Mouse (Mus musculus): ENCODE data around the gene Cdh18.

Gene Cdh18

GRCm38 (mm10) chr15:22833127-22833526, 284.3 kb downstream of the Cdh18 start:
- Histone ChIP-seq H3K27me3 (ENCODE audit: control insufficient read depth, insufficient read depth, low read length, poor library complexity, severe bottlenecking) (no peaks in the 10 kb centered on the region), H3K36me3 (ENCODE audit: control insufficient read depth, insufficient read depth, low read length, poor library complexity, severe bottlenecking) (no peaks in the 10 kb centered on the region)
- no peak for DNase-seq (ENCODE audit: low read depth, low spot score)

GRCm38 (mm10) chr15:22837173-22837572, 288.4 kb downstream of the Cdh18 start:
- Histone ChIP-seq H3K27me3 (ENCODE audit: control insufficient read depth, insufficient read depth, low read length, poor library complexity, severe bottlenecking) (no peaks in the 10 kb centered on the region), H3K36me3 (ENCODE audit: control insufficient read depth, insufficient read depth, low read length, poor library complexity, severe bottlenecking) (no peaks in the 10 kb centered on the region)
- DNase-seq (ENCODE audit: low read depth, low spot score), result no peak

DNA sequence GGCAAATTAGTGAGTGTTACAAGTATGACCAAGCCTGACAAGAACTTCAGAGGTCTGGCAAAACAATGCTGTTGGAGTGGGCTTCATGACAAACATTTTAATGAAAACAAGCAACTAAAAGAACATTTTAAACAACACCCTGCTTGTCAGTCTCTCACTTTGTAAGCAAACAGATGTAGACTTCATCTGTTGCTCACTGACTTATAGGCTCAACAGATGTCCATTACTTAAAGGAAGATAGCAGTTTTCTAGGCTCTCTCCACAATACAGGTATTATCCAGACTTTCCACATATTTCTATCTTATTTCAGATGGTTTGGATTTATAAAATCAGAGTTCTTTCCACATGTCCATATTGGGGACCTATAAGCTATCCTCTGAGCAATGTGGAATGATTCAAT, 308.9 kb downstream of the Cdh18 start:
- no peak for DNase-seq (ENCODE audit: low read depth, low spot score)
- H3K36me3 ChIP-seq (ENCODE audit: control insufficient read depth, insufficient read depth, low read length, poor library complexity, severe bottlenecking), result no peaks in the 10 kb centered on the region
- H3K27me3 ChIP-seq (ENCODE audit: control insufficient read depth, insufficient read depth, low read length, poor library complexity, severe bottlenecking), result no peaks in the 10 kb centered on the region

GRCm38 (mm10) chr15:22870679-22871078, 321.9 kb downstream of the Cdh18 start:
- Histone ChIP-seq H3K27me3 (ENCODE audit: control insufficient read depth, insufficient read depth, low read length, poor library complexity, severe bottlenecking) (no peaks in the 10 kb centered on the region), H3K36me3 (ENCODE audit: control insufficient read depth, insufficient read depth, low read length, poor library complexity, severe bottlenecking) (no peaks in the 10 kb centered on the region)
- no peak for DNase-seq (ENCODE audit: low read depth, low spot score)

GRCm38 (mm10) chr15:22897724-22898123, 348.9 kb downstream of the Cdh18 start:
- DNase-seq (ENCODE audit: low read depth, low spot score), result no peak
- Histone ChIP-seq H3K27me3 (ENCODE audit: control insufficient read depth, insufficient read depth, low read length, poor library complexity, severe bottlenecking) (no peaks in the 10 kb centered on the region), H3K36me3 (ENCODE audit: control insufficient read depth, insufficient read depth, low read length, poor library complexity, severe bottlenecking) (no peaks in the 10 kb centered on the region)

- no peaks in the 10 kb centered on the region for H3K36me3 ChIP-seq (ENCODE audit: control insufficient read depth, insufficient read depth, low read length, poor library complexity, severe bottlenecking)
- H3K27me3 ChIP-seq (ENCODE audit: control insufficient read depth, insufficient read depth, low read length, poor library complexity, severe bottlenecking), result no peaks in the 10 kb centered on the region
- no peak for DNase-seq (ENCODE audit: low read depth, low spot score)
These were observed 349.4 kb downstream of the Cdh18 start for GRCm38 (mm10) chr15:22898208-22898607.

DNA sequence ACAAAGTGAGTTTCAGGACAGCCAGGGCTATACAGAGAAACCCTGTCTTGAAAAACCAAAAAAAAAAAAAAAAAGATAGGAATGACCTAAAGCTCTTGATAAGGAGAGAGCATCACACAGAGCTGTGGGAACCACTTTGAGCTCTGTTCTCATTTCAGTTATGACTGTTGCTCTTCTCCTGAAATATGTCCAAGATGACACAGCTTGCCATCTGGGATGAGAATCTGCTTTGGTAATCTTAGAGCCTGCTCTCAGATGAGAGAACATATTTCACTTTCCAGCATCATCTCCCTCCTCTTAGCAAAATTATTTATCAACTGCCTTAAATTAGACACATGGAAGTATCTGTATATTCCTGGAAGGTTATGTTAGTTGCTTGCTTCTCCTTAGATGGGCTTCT, 365.6 kb downstream of the Cdh18 start:
- H3K27me3 ChIP-seq (ENCODE audit: control insufficient read depth, insufficient read depth, low read length, poor library complexity, severe bottlenecking), result no peaks in the 10 kb centered on the region
- no peaks in the 10 kb centered on the region for H3K36me3 ChIP-seq (ENCODE audit: control insufficient read depth, insufficient read depth, low read length, poor library complexity, severe bottlenecking)
- no peak for DNase-seq (ENCODE audit: low read depth, low spot score)

- no peak for DNase-seq (ENCODE audit: low read depth, low spot score)
These were observed 385.5 kb downstream of the Cdh18 start for GRCm38 (mm10) chr15:22934293-22934692.

DNA sequence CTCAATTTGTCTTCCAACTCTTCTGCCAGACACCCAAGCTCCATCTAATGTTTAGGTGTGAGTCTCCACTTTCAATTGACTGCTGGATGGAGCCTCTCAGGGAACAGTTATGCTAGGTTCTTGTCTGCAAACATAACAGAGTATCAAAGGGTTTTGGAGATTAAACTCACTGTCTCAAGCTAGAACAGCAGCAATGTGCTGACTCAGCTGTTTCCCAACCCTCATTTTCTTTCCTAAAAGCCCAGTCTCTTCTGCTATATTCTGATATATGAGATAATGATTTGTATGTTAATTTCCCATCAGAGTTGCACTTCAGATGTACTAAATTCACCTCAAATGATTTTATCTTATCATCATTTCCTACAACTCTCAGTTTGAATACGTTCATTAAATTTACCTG, 398.4 kb downstream of the Cdh18 start:
- Histone ChIP-seq H3K36me3 (ENCODE audit: control insufficient read depth, insufficient read depth, low read length, poor library complexity, severe bottlenecking) (no peaks in the 10 kb centered on the region), H3K27me3 (ENCODE audit: control insufficient read depth, insufficient read depth, low read length, poor library complexity, severe bottlenecking) (no peaks in the 10 kb centered on the region)
- DNase-seq (ENCODE audit: low read depth, low spot score), result no peak

More at GRCm38 (mm10) chr15:22934293-22934692, 385.5 kb downstream of the Cdh18 start:
- H3K36me3 ChIP-seq (ENCODE audit: control insufficient read depth, insufficient read depth, low read length, poor library complexity, severe bottlenecking), result no peaks in the 10 kb centered on the region
- no peaks in the 10 kb centered on the region for H3K27me3 ChIP-seq (ENCODE audit: control insufficient read depth, insufficient read depth, low read length, poor library complexity, severe bottlenecking)

- DNase-seq (ENCODE audit: low read depth, low spot score), result no peak
- H3K36me3 ChIP-seq (ENCODE audit: control insufficient read depth, insufficient read depth, low read length, poor library complexity, severe bottlenecking), result no peaks in the 10 kb centered on the region
These were observed 420.6 kb downstream of the Cdh18 start for GRCm38 (mm10) chr15:22969424-22969823.

DNA sequence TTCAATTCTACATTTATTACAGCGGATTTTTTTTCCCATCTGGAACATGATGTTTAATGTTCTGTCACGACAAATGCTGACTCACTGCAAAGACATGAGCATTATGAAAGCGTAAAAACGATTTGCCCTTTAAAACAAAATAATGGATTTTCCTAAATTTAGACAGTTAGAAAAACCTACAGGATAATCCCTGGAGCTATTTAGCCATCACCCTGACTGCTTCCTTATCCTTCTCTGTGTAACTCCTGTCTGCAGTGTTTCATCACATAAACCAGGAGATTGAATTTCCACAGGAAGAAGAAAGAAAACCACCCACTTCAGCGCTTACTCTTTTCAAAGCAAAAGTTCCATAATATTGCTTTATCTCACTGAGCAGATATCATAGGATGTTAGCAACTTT, 431.3 kb downstream of the Cdh18 start:
- Histone ChIP-seq H3K27me3 (ENCODE audit: control insufficient read depth, insufficient read depth, low read length, poor library complexity, severe bottlenecking) (no peaks in the 10 kb centered on the region), H3K36me3 (ENCODE audit: control insufficient read depth, insufficient read depth, low read length, poor library complexity, severe bottlenecking) (no peaks in the 10 kb centered on the region)
- DNase-seq (ENCODE audit: low read depth, low spot score), result no peak

More at GRCm38 (mm10) chr15:22969424-22969823, 420.6 kb downstream of the Cdh18 start:
- H3K27me3 ChIP-seq (ENCODE audit: control insufficient read depth, insufficient read depth, low read length, poor library complexity, severe bottlenecking), result no peaks in the 10 kb centered on the region

DNA sequence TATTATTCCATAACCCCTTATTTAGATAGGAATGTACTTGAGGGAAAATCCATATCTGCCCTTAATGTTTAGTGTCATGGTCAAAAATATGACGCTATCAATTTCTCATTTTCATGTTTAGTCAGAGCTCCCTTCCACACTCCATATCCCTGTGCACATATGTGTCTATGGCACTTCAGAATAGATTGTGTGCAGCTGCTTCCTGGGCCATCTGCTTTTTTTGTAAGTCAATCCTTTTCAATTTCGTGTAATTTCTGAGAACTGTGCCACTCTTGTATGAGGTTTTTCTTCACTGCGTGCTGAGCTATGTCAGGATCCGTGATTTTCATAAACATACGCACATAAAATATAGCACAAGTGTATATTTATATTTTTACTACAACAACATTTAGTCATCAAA, 435.8 kb downstream of the Cdh18 start:
- no peak for DNase-seq (ENCODE audit: low read depth, low spot score)
- H3K27me3 ChIP-seq (ENCODE audit: control insufficient read depth, insufficient read depth, low read length, poor library complexity, severe bottlenecking), result no peaks in the 10 kb centered on the region

GRCm38 (mm10) chr15:23016680-23017079, 467.9 kb downstream of the Cdh18 start:
- DNase-seq (ENCODE audit: low read depth, low spot score), result no peak
- Histone ChIP-seq H3K36me3 (ENCODE audit: control insufficient read depth, insufficient read depth, low read length, poor library complexity, severe bottlenecking) (no peaks in the 10 kb centered on the region), H3K27me3 (ENCODE audit: control insufficient read depth, insufficient read depth, low read length, poor library complexity, severe bottlenecking) (no peaks in the 10 kb centered on the region)

More for the DNA sequence above, 435.8 kb downstream of the Cdh18 start:
- H3K36me3 ChIP-seq (ENCODE audit: control insufficient read depth, insufficient read depth, low read length, poor library complexity, severe bottlenecking), result no peaks in the 10 kb centered on the region

DNA sequence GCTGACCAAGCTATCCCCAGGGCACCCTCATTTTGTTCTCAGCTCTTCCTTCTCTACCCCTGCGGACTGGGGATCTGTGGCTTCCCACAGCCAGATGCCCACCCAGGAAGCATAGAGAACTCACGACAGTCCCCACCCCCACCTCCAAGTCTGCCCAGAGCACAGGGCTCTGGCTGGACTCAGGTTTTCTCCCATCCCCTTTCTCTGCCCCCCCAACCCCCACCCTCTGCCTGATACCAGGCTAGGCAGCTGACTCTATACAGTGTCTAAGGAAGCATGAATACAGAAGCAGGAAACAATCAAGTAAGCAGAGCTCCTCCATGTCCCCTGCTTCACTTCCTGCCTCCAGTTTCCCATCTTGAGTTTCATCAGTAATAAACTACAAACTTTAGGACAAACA, 472.3 kb downstream of the Cdh18 start:
- H3K36me3 ChIP-seq (ENCODE audit: control insufficient read depth, insufficient read depth, low read length, poor library complexity, severe bottlenecking), result no peaks in the 10 kb centered on the region
- DNase-seq (ENCODE audit: low read depth, low spot score), result no peak

DNA sequence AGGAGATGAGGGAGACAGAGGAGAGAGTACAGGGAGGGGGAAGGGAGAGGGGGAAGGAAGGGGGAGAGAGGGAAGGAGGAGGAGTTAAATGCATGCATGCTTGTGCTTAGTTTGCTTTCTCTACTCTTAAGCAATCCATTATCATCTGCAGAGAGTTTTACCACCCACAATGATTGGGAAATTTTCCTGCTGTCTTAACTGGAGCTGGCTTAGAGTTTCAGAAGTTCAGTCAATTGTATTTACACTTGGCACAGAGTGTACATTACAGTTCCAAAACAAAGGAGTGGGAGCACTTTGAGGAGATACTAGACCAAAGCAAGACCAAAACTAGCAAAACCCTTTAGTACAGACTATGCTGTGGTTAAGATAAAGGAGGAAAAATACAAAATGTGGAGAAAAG, 473.8 kb downstream of the Cdh18 start:
- DNase-seq (ENCODE audit: low read depth, low spot score), result no peak
- Histone ChIP-seq H3K36me3 (ENCODE audit: control insufficient read depth, insufficient read depth, low read length, poor library complexity, severe bottlenecking) (no peaks in the 10 kb centered on the region), H3K27me3 (ENCODE audit: control insufficient read depth, insufficient read depth, low read length, poor library complexity, severe bottlenecking) (no peaks in the 10 kb centered on the region)

More for the DNA sequence above, 472.3 kb downstream of the Cdh18 start:
- H3K27me3 ChIP-seq (ENCODE audit: control insufficient read depth, insufficient read depth, low read length, poor library complexity, severe bottlenecking), result no peaks in the 10 kb centered on the region

- Histone ChIP-seq H3K27me3 (ENCODE audit: control insufficient read depth, insufficient read depth, low read length, poor library complexity, severe bottlenecking) (no peaks in the 10 kb centered on the region), H3K36me3 (ENCODE audit: control insufficient read depth, insufficient read depth, low read length, poor library complexity, severe bottlenecking) (no peaks in the 10 kb centered on the region)
- DNase-seq (ENCODE audit: low read depth, low spot score), result no peak
These were observed 486.9 kb downstream of the Cdh18 start for GRCm38 (mm10) chr15:23035551-23036207.
